Mouse (Mus musculus) lung, postnatal 10 days (tissue): ENCODE measurements around the gene Kcnt1.

Experiments
- DNase-seq: peaks from one replicate; pipeline ENCODE4 v3.0.0; 2021

Kcnt1 gene

GRCm38 (mm10) chr2:25879061-25879460 is 15.5 kb downstream of the Kcnt1 start:
- DNase-seq = no peak

GRCm38 (mm10) chr2:25882276-25882675 is 18.7 kb downstream of the Kcnt1 start:
- DNase-seq = no peak

- no peak for DNase-seq
Observed at GRCm38 (mm10) chr2:25884756-25885155, 21.2 kb downstream of the Kcnt1 start.

GRCm38 (mm10) chr2:25887226-25887625 is 23.7 kb downstream of the Kcnt1 start:
- DNase-seq = no peak

- DNase-seq = peak; percentile 31
Observed at GRCm38 (mm10) chr2:25888144-25888543, 24.6 kb downstream of the Kcnt1 start.

- DNase-seq = no peak
Observed at GRCm38 (mm10) chr2:25892440-25892839, 28.9 kb downstream of the Kcnt1 start.

- no peak for DNase-seq
Observed at GRCm38 (mm10) chr2:25898970-25899369, 35.4 kb downstream of the Kcnt1 start.

- no peak for DNase-seq
Observed at GRCm38 (mm10) chr2:25909872-25910271, 46.3 kb downstream of the Kcnt1 start.

GRCm38 (mm10) chr2:25913247-25913646 is 49.7 kb downstream of the Kcnt1 start:
- DNase-seq = peak; percentile 19

- peak; percentile 54 for DNase-seq
Observed at GRCm38 (mm10) chr2:25914201-25914600, 50.7 kb downstream of the Kcnt1 start.

- no peak for DNase-seq
Observed at GRCm38 (mm10) chr2:25914821-25915220, 51.3 kb downstream of the Kcnt1 start.

- DNase-seq = no peak
Observed at GRCm38 (mm10) chr2:25918408-25918807, 54.9 kb downstream of the Kcnt1 start.

GRCm38 (mm10) chr2:25919972-25920371 is 56.4 kb downstream of the Kcnt1 start:
- DNase-seq = no peak

GRCm38 (mm10) chr2:25923799-25924198 is 60.3 kb downstream of the Kcnt1 start:
- no peak for DNase-seq

- no peak for DNase-seq
Observed at GRCm38 (mm10) chr2:25924934-25925333, 61.4 kb downstream of the Kcnt1 start.

- no peak for DNase-seq
Observed at GRCm38 (mm10) chr2:25927821-25928220, 64.3 kb downstream of the Kcnt1 start.

GRCm38 (mm10) chr2:25931249-25931859 is 67.8 kb downstream of the Kcnt1 start:
- DNase-seq = peak; percentile 40

GRCm38 (mm10) chr2:25940503-25940902 is 77.0 kb downstream of the Kcnt1 start:
- no peak for DNase-seq

GRCm38 (mm10) chr2:25943822-25944221 is 80.3 kb downstream of the Kcnt1 start:
- no peak for DNase-seq

GRCm38 (mm10) chr2:25947950-25948349 is 84.4 kb downstream of the Kcnt1 start:
- DNase-seq = peak; percentile 59

- no peak for DNase-seq
Observed at GRCm38 (mm10) chr2:25949291-25949690, 85.8 kb downstream of the Kcnt1 start.
